Mouse (Mus musculus): Measurements from ENCODE around the gene Trove2. TPM values are rescaled to one million over a fixed set of nuclear protein-coding genes. Genes with fewer than 3 reads are reported as not detected.

The Trove2 gene
- polyA plus RNA-seq, 1 experiment from 2014 or later, result 16.5 TPM

GRCm38 (mm10) chr1:143708361-143708760 is 68.5 kb downstream of the Trove2 start:
- DNase-seq (ENCODE audit: low read depth, low spot score), result no peak
- ChIA-PET POLR2A (interaction anchor here (0.6 kb wide), 1 partner anchor 231 kb away, joined by 3 read pairs; no protein-coding TSS in a partner anchor), CTCF (interaction anchor here (1.1 kb wide), 1 partner anchor 10 kb away, joined by 5 read pairs; no protein-coding TSS in a partner anchor)

DNA sequence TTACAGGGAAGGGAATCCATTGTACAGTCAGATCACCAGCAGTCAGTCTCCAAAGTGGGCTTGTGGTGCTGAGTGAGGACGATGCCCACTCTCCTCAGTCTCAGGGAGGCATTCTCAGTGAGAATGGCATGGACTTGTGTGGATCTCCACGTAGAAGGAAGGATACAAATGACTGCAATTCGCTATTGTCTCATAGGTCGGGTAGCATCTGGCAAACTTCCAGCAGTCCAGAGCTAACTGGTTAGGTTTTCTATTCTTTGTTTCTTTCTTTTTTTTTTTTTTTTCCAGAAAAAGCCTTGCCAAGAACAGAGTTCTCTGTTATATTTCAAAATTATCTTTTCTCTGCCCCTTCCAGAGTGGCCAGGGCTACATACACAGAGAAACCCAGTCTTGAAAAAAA is 69.9 kb downstream of the Trove2 start:
- in situ Hi-C loops (cut with MboI; ENCODE audit: low pct_unique_long_range_greater_than_20kb), result no loop called here
- ChIA-PET POLR2A (no interaction called here), CTCF (interaction anchor here (1.8 kb wide), 1 partner anchor 26 kb away, joined by 5 read pairs; no protein-coding TSS in a partner anchor)
- ATAC-seq (no peak), DNase-seq (ENCODE audit: low read depth, low spot score) (no peak)
- H3K27me3 ChIP-seq, result peaks cover 6% of the 10 kb centered on the region
- TF ChIP-seq CTCF (IDR thresholded peaks at IDR 0.05), result no peak

More at GRCm38 (mm10) chr1:143708361-143708760, 68.5 kb downstream of the Trove2 start:
- ATAC-seq, result no peak
- in situ Hi-C loops (cut with MboI; ENCODE audit: low pct_unique_long_range_greater_than_20kb), result no loop called here
- no peak for TF ChIP-seq CTCF (IDR thresholded peaks at IDR 0.05)
- peaks cover 6% of the 10 kb centered on the region for H3K27me3 ChIP-seq

DNA sequence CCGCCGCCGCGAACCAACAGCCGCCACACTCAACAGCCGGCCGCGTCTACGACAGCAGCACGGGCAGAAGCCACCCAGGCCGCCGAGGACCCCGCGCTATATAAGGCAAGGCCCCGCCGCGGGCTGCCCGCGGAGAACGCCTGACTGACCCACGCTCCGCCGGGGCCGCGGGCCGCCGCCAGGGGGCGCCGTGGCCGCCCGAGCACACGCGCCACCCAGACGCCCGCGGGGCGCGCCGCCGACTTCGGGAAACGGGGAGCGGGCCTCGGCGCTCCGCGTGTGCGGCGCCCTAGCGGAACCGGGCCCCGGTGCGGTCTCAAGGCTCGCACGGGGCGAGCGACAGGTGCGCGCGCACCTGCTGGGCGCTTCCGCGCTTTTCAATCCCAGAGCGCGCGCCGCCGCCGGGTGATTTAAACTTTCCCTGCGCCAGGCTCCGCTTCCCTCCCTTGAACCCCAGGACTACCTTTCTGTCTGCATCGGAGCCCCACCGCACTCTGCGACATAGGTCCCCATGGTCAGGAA is 74.1 kb downstream of the Trove2 start, which contains the start of gene Cdc73:
Gene Cdc73 (minus strand): TSS at position 153 of the 522 bp plus-strand sequence.
- in situ Hi-C loops (cut with MboI; ENCODE audit: low pct_unique_long_range_greater_than_20kb), result loop anchor here (5.0 kb wide), 1 partner anchor 34 kb away; no protein-coding TSS in a partner anchor
- ATAC-seq, result peak; percentile 93
- POLR2A ChIA-PET, result interaction anchor here (0.7 kb wide), 1 partner anchor 66 kb away, joined by 3 read pairs; no protein-coding TSS in a partner anchor
- peak; percentile 27 for DNase-seq (ENCODE audit: low read depth, low spot score)
- CTCF ChIA-PET, result interaction anchor here (0.6 to 0.9 kb wide), 2 partner anchors 15 to 30 kb away, joined by 3 read pairs; no protein-coding TSS in a partner anchor
- H3K27me3 ChIP-seq, result peaks cover 6% of the 10 kb centered on the region
- TF ChIP-seq CTCF (IDR thresholded peaks at IDR 0.05), result peak; percentile 92

DNA sequence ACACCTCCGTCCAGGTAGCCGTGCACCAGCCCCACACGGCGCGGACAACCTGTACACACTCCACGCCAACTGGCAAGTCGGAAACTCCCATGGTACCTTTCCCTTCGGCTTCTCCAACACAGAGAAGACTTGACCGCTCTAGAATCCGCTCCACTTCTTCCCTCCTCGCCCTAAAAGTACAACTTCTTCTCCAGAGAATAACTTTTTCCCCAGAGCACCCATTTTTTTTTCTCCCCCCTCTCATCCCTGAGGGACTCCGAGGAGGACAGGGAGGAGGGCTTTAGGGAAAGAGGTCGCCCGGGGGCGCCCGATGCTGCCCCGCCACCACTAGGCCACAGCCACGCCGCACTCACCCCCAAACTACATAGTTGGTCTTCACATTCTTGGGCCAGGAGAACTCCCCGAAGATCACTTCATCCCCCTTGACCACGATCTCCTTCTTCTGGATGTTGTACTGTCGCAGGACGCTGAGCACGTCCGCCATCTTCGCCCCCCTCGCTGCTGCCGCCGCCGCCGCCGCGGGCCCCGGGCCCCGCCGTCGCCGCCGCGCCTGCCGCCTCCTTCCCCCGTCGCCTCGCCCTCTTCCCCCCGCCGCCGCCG is 74.6 kb downstream of the Trove2 start:
- ATAC-seq (peak; percentile 67), DNase-seq (ENCODE audit: low read depth, low spot score) (peak; percentile 13)
- in situ Hi-C loops (cut with MboI; ENCODE audit: low pct_unique_long_range_greater_than_20kb), result loop anchor here (5.0 kb wide), 1 partner anchor 35 kb away; no protein-coding TSS in a partner anchor
- TF ChIP-seq CTCF (IDR thresholded peaks at IDR 0.05), result no peak
- CTCF ChIA-PET, result no interaction called here
- POLR2A ChIA-PET, result interaction anchor here (0.6 kb wide), 2 partner anchors 10 to 13 kb away, joined by 4 to 7 read pairs; no protein-coding TSS in a partner anchor
- peaks cover 6% of the 10 kb centered on the region for H3K27me3 ChIP-seq

- POLR2A ChIA-PET, result interaction anchor here (0.6 to 1.0 kb wide), 4 partner anchors 10 to 79 kb away, joined by 3 to 7 read pairs (median 5); no protein-coding TSS in a partner anchor
These were observed 75.1 kb downstream of the Trove2 start for GRCm38 (mm10) chr1:143701736-143702135.

More at GRCm38 (mm10) chr1:143701736-143702135, 75.1 kb downstream of the Trove2 start:
- in situ Hi-C loops (cut with MboI; ENCODE audit: low pct_unique_long_range_greater_than_20kb), result loop anchor here (5.0 kb wide), 1 partner anchor 36 kb away; no protein-coding TSS in a partner anchor
- CTCF ChIA-PET, result interaction anchor here (0.7 kb wide), 1 partner anchor 29 kb away, joined by 3 read pairs; no protein-coding TSS in a partner anchor
- DNase-seq (ENCODE audit: low read depth, low spot score) (no peak), ATAC-seq (peak; percentile 1)
- H3K27me3 ChIP-seq, result peaks cover 6% of the 10 kb centered on the region
- no peak for TF ChIP-seq CTCF (IDR thresholded peaks at IDR 0.05)

Other genes with a start within 250 kb of the Trove2 start
- gene B3galt2, start 136.4 kb downstream of the Trove2 start, polyA plus RNA-seq (2021), result not detected
- gene Cdc73, start 74.2 kb downstream of the Trove2 start, polyA plus RNA-seq (2021), result 56.4 TPM
- 52.8 TPM for gene Glrx2, start 60.7 kb downstream of the Trove2 start, polyA plus RNA-seq (2021)
- 49.5 TPM for gene Uchl5, start 204 bp upstream of the Trove2 start, polyA plus RNA-seq (2021)
- gene Rgs2, start 227.1 kb upstream of the Trove2 start, polyA plus RNA-seq (2021), result 52.2 TPM